Mouse (Mus musculus) bone marrow, adult 2 months (tissue): Measurements from ENCODE around the gene Slc6a19.

Source experiments
- CTCF ChIP-seq: fragments of 200-500 bp; IDR thresholded peaks from 2 replicates; pipeline ENCODE4 v1.5.1; 2011; ENCODE audit warnings: low read length, control low read depth; ENCODE audit not compliant: control insufficient read depth, insufficient read depth
- POLR2A ChIP-seq: fragments of 200-500 bp; IDR thresholded peaks from 2 replicates; pipeline ENCODE4 v1.6.1; 2011; ENCODE audit warnings: low read depth, mild to moderate bottlenecking, control low read depth, low read length, borderline replicate concordance; ENCODE audit not compliant: control insufficient read depth

DNA sequence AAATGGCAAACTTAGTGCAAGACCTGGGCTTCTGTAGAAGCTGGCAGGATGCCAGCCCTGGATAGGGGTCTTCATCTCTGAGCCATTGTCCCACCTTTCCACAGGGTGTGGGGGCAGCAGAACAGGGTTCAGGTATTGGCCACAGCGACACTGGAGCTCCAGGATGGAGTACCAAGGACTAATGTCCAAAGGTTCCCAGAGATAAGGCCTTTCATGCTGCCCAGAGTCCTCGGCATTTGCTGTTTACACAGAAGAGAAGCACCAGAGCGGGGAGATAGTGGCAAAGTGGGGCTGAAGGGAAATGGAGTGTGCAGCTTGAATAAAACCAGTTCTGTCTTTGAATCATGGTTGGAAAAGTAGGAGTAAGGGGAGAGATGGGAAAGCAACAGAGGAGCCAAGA, 8.1 kb downstream of the Slc6a19 start:
- TF ChIP-seq CTCF (no peak), POLR2A (no peak)
